Mouse (Mus musculus): ENCODE data around the gene Clstn1. TPM values are rescaled to one million over a fixed set of nuclear protein-coding genes. Genes with fewer than 3 reads are reported as not detected.

Clstn1 gene
- total and polyA plus RNA-seq, 3 experiments: 6.1 to 26.6 TPM; not detected in 1

DNA sequence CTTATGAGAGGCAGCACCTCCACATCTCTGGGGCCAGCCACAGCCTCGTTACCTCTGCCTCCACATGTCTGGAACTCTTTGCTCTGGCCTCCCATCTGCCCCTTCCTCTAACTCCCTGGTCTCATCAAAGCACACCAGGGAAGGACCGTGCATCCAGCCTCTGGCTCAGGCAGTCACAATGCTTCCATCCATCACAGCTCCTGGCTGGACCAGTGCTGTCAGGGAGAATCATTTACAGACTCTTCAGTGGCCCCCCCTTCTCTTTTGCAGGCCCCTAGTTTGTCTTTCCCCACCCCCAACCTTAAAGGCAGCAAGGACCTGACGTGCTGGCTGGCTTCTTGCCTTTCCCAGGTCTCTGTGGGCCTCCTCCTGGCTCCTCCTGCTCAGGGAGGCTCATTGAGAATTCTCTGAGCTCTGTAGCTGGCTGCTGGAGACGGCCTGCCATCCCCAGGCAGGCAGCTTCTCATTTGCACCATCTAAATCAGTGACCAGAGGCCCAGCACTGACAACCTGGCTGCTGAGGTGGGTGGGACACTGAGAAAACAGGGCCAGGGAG lies 9.2 kb upstream of the Clstn1 start:
- no peaks in the 10 kb centered on the region; a peak in 2 of 4 replicates for H3K27me3 ChIP-seq (ENCODE audit: control insufficient read depth in 1 of 2, insufficient read depth in 2 of 2, low read length in 2 of 2)

DNA sequence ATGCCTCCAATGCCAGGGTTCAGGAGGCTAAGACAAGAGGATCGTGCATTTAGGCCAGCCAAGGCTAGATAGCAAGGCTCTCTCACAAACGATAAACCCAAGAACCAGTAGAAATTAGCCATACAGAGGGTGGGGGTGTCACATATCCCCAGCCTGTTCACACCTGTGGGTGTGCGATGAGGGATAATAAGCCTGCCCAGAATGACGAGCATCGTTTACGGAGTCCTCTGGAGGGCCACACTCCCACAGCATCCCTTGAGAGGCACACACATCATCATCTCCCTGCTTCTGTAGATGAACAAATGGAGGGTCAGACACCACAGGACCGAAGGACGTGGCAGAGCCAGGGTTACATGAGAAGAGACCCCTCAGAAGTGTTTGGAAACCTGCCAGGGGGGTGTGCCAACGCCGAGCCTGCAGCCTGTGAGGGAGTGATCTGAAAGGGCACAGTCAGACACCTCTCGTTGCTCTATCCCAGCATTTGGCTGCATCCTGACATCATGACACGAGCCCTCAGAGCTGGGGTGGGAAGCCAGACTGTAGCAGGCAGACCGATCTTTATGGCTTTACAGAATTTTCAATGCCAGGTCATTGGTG lies 8.1 kb upstream of the Clstn1 start:
- Histone ChIP-seq H3K9ac (ENCODE audit: control insufficient read depth, low read depth, low read length, poor library complexity, severe bottlenecking) (no peak overlapping the region), H3K9me3 (replicated peaks; ENCODE audit: insufficient read depth, low read length) (no peaks in the 10 kb centered on the region), H3K79me2 (ENCODE audit: control insufficient read depth, insufficient read depth, low read length, poor library complexity) (no peaks in the 10 kb centered on the region), H3K4me3 (ENCODE audit: control insufficient read depth in 1 of 2, insufficient read depth in 1 of 2, low read depth in 2 of 2, low read length in 2 of 2) (no peak overlapping the region), H3K27ac (ENCODE audit: control insufficient read depth, low read depth, low read length) (no peak overlapping the region), H3K27me3 (ENCODE audit: control insufficient read depth in 1 of 2, insufficient read depth in 2 of 2, low read length in 2 of 2) (no peaks in the 10 kb centered on the region; a peak in 2 of 4 replicates), H3K36me3 (ENCODE audit: control insufficient read depth in 1 of 2, insufficient read depth in 2 of 2, low read length in 2 of 2) (no peaks in the 10 kb centered on the region), H3K4me1 (ENCODE audit: control insufficient read depth in 1 of 2, insufficient read depth in 2 of 2, low read length in 2 of 2) (no peaks in the 10 kb centered on the region)
- no peak for DNase-seq (ENCODE audit: low read depth, low spot score)
- TF ChIP-seq MYB (IDR thresholded peaks at IDR 0.05; ENCODE audit: low read depth, low read length): no peak
- no peak for TF ChIP-seq RAD21 (IDR thresholded peaks at IDR 0.05; ENCODE audit: low read depth, low read length)
- no peak for TF ChIP-seq USF1 (IDR thresholded peaks at IDR 0.05; ENCODE audit: low read depth, low read length)
- no peak for TF ChIP-seq NELFE (IDR thresholded peaks at IDR 0.05; ENCODE audit: low read depth, low read length)
- TF ChIP-seq GABPA (IDR thresholded peaks at IDR 0.05; ENCODE audit: low read depth, low read length): no peak
- TF ChIP-seq MYC (IDR thresholded peaks at IDR 0.05; ENCODE audit: low read depth, low read length): no peak
- TF ChIP-seq CTCF (IDR thresholded peaks at IDR 0.05 in 2 of 3, conservative IDR thresholded peaks at IDR 0.05 in 1 of 3; ENCODE audit: control insufficient read depth in 1 of 3, insufficient read depth in 1 of 3, low read depth in 2 of 3, low read length in 3 of 3, poor library complexity in 1 of 3, severe bottlenecking in 1 of 3): no peak
- no peak for TF ChIP-seq CHD1 (IDR thresholded peaks at IDR 0.05; ENCODE audit: low read depth, low read length)
- TF ChIP-seq ETS1 (IDR thresholded peaks at IDR 0.05; ENCODE audit: low read depth, low read length): no peak
- no peak for TF ChIP-seq KAT2A (conservative IDR thresholded peaks at IDR 0.05; ENCODE audit: low read depth, low read length)
- no peak for TF ChIP-seq MAZ (IDR thresholded peaks at IDR 0.05; ENCODE audit: low read depth, low read length)
- no peak for TF ChIP-seq JUND (IDR thresholded peaks at IDR 0.05; ENCODE audit: low read depth, low read length)

More for the DNA sequence above, 9.2 kb upstream of the Clstn1 start:
- no peaks in the 10 kb centered on the region for H3K79me2 ChIP-seq (ENCODE audit: control insufficient read depth, insufficient read depth, low read length, poor library complexity)
- H3K4me1 ChIP-seq (ENCODE audit: control insufficient read depth in 1 of 2, insufficient read depth in 2 of 2, low read length in 2 of 2): no peaks in the 10 kb centered on the region
- TF ChIP-seq ZC3H11A (IDR thresholded peaks at IDR 0.05; ENCODE audit: low read depth, low read length): no peak
- TF ChIP-seq KAT2A (conservative IDR thresholded peaks at IDR 0.05; ENCODE audit: low read depth, low read length): no peak
- no peak for TF ChIP-seq CHD2 (IDR thresholded peaks at IDR 0.05; ENCODE audit: low read length)
- no peak for TF ChIP-seq NELFE (IDR thresholded peaks at IDR 0.05; ENCODE audit: low read depth, low read length)
- TF ChIP-seq SIN3A (IDR thresholded peaks at IDR 0.05; ENCODE audit: low read length): no peak
- no peak for TF ChIP-seq SMC3 (IDR thresholded peaks at IDR 0.05; ENCODE audit: low read depth, low read length)
- no peak for TF ChIP-seq GABPA (IDR thresholded peaks at IDR 0.05; ENCODE audit: low read depth, low read length)
- no peak for TF ChIP-seq BHLHE40 (IDR thresholded peaks at IDR 0.05; ENCODE audit: borderline replicate concordance, low read depth, low read length)
- TF ChIP-seq JUND (IDR thresholded peaks at IDR 0.05; ENCODE audit: low read depth, low read length): no peak
- no peak for TF ChIP-seq MXI1 (IDR thresholded peaks at IDR 0.05; ENCODE audit: low read depth, low read length)
- TF ChIP-seq TAL1 (IDR thresholded peaks at IDR 0.05; ENCODE audit: low read length): no peak
- TF ChIP-seq NRF1 (IDR thresholded peaks at IDR 0.05; ENCODE audit: insufficient read depth, low read depth, low read length, poor library complexity, severe bottlenecking): no peak
- no peak for TF ChIP-seq POLR2A (IDR thresholded peaks at IDR 0.05; ENCODE audit: control insufficient read depth in 1 of 2, insufficient read depth in 1 of 2, low read depth in 1 of 2, low read length in 2 of 2, poor library complexity in 1 of 2)
- TF ChIP-seq ELF1 (IDR thresholded peaks at IDR 0.05; ENCODE audit: low read depth, low read length): no peak
- H3K9me3 ChIP-seq (replicated peaks; ENCODE audit: insufficient read depth, low read length): no peaks in the 10 kb centered on the region
- no peak for DNase-seq (ENCODE audit: low read depth, low spot score)
- H3K36me3 ChIP-seq (ENCODE audit: control insufficient read depth in 1 of 2, insufficient read depth in 2 of 2, low read length in 2 of 2): no peaks in the 10 kb centered on the region
- H3K9ac ChIP-seq (ENCODE audit: control insufficient read depth, low read depth, low read length, poor library complexity, severe bottlenecking): no peak overlapping the region
- H3K27ac ChIP-seq (ENCODE audit: control insufficient read depth, low read depth, low read length): no peak overlapping the region
- no peak overlapping the region for H3K4me3 ChIP-seq (ENCODE audit: control insufficient read depth in 1 of 2, insufficient read depth in 1 of 2, low read depth in 2 of 2, low read length in 2 of 2)
